Mouse (Mus musculus) adrenal gland, adult 18-20 months (tissue): Measurements from ENCODE around the gene Tfip11. TPM values are rescaled to one million over a fixed set of nuclear protein-coding genes. Genes with fewer than 3 reads are reported as not detected.

Experiments
- total RNA-seq, 2 experiments: library from RNA; stranded (reverse); gene quantifications; 1 replicate in 1 of 2; 2 replicates in 1 of 2; pipeline ENCODE4 v1.2.3; 2021

Gene Tfip11
- total RNA-seq, 2 experiments from 2014 or later = 38.6 to 41.8 TPM

Other genes with a start within 250 kb of the Tfip11 start
- gene Cryba4, start 73.8 kb upstream of the Tfip11 start, total RNA-seq = 100 to 1,000 TPM in 1 of 2 experiments, 10 to 100 TPM in 1; 95.8 to 126 TPM
- 1 to 10 TPM; 3.2 to 3.3 TPM for gene Crybb1, start 70.5 kb upstream of the Tfip11 start, total RNA-seq
- 100 to 1,000 TPM; 208 to 233 TPM for gene Tpst2, start 49.7 kb upstream of the Tfip11 start, total RNA-seq
- gene Srrd, start 16.7 kb downstream of the Tfip11 start, total RNA-seq = 10 to 100 TPM; 60.5 to 65.1 TPM
- 10 to 100 TPM; 54.1 to 60.5 TPM for gene Hps4, start 16.7 kb downstream of the Tfip11 start, total RNA-seq
- not detected for gene Gm6583, start 29.7 kb downstream of the Tfip11 start, total RNA-seq
- 1 to 10 TPM; 3.4 to 4.3 TPM for gene Asphd2, start 68.5 kb downstream of the Tfip11 start, total RNA-seq
- not detected for gene Gm6588, start 123.1 kb downstream of the Tfip11 start, total RNA-seq